Mouse (Mus musculus) T-helper 17 cell (primary cell): ENCODE measurements around the gene Rhbdd2.
"Not testable (repeated sequence)": the region's sequence is repeated elsewhere in the genome, so short reads cannot be mapped to it uniquely, and the experiment has no call there.

ENCODE experiments used
- in situ Hi-C, 2 experiments: fragments of 300-600 bp; cut with MboI, MseI; formaldehyde crosslinking; loops; 1 replicate in 1 of 2; 2 replicates in 1 of 2; pipeline ENCODE4 v1.15.1; 2025; ENCODE audit warnings: high pct_unique_total_duplicates in 2 of 2

Rhbdd2 gene

GRCm38 (mm10) chr5:135632117-135632796, at the start of gene Rhbdd2:
Rhbdd2 (plus strand) TSS chr5:135632618.
- in situ Hi-C loops, result loop anchor here in 1 of 2 experiments (5.0 kb wide), 1 partner anchor 55 kb away; no protein-coding TSS in a partner anchor

- in situ Hi-C loops, result loop anchor here in 1 of 2 experiments (10.0 kb wide), 1 partner anchor 161 kb away; no protein-coding TSS in a partner anchor
Observed at GRCm38 (mm10) chr5:135585691-135586090, 46.7 kb upstream of the Rhbdd2 start.

- in situ Hi-C loops, result loop anchor here in 1 of 2 experiments (10.0 kb wide), 1 partner anchor 163 kb away; no protein-coding TSS in a partner anchor
Observed at GRCm38 (mm10) chr5:135587764-135588163, 44.7 kb upstream of the Rhbdd2 start.

- in situ Hi-C loops, result loop anchor here in 1 of 2 experiments (10.0 kb wide), 1 partner anchor 165 kb away; no protein-coding TSS in a partner anchor
Observed at GRCm38 (mm10) chr5:135589996-135590784, 42.2 kb upstream of the Rhbdd2 start.

- in situ Hi-C loops, result not testable (repeated sequence)
Observed at GRCm38 (mm10) chr5:135604643-135605042, 27.8 kb upstream of the Rhbdd2 start.

GRCm38 (mm10) chr5:135606717-135607116, 25.7 kb upstream of the Rhbdd2 start:
- in situ Hi-C loops, result not testable (repeated sequence)

- in situ Hi-C loops, result no loop called here
Observed at GRCm38 (mm10) chr5:135607581-135607980, 24.8 kb upstream of the Rhbdd2 start.

GRCm38 (mm10) chr5:135609794-135610193, 22.6 kb upstream of the Rhbdd2 start:
- in situ Hi-C loops, result loop anchor here in 1 of 2 experiments (5.0 kb wide), 1 partner anchor 52 kb away; no protein-coding TSS in a partner anchor

GRCm38 (mm10) chr5:135619741-135620140, 12.7 kb upstream of the Rhbdd2 start:
- in situ Hi-C loops, result loop anchor here (5.0 kb wide), 3 partner anchors 143 to 238 kb away; no protein-coding TSS in a partner anchor

- in situ Hi-C loops, result no loop called here
Observed at GRCm38 (mm10) chr5:135620526-135620925, 11.9 kb upstream of the Rhbdd2 start.

- in situ Hi-C loops, result no loop called here
Observed at GRCm38 (mm10) chr5:135621725-135622124, 10.7 kb upstream of the Rhbdd2 start.

- in situ Hi-C loops, result no loop called here
Observed at GRCm38 (mm10) chr5:135623006-135623563, 9.3 kb upstream of the Rhbdd2 start.

- in situ Hi-C loops, result no loop called here
Observed at GRCm38 (mm10) chr5:135628916-135629315, 3.5 kb upstream of the Rhbdd2 start.

- in situ Hi-C loops, result no loop called here
Observed at GRCm38 (mm10) chr5:135629401-135629800, 3.0 kb upstream of the Rhbdd2 start.

GRCm38 (mm10) chr5:135630598-135630997, 1.8 kb upstream of the Rhbdd2 start:
- in situ Hi-C loops, result loop anchor here in 1 of 2 experiments (5.0 kb wide), 1 partner anchor 57 kb away; no protein-coding TSS in a partner anchor

GRCm38 (mm10) chr5:135632797-135633144, 353 bp downstream of the Rhbdd2 start:
- in situ Hi-C loops, result loop anchor here in 1 of 2 experiments (5.0 kb wide), 1 partner anchor 55 kb away; no protein-coding TSS in a partner anchor

- in situ Hi-C loops, result no loop called here
Observed at GRCm38 (mm10) chr5:135639760-135640458, 7.5 kb downstream of the Rhbdd2 start.

GRCm38 (mm10) chr5:135640459-135640789, 8.0 kb downstream of the Rhbdd2 start:
- in situ Hi-C loops, result no loop called here

GRCm38 (mm10) chr5:135641028-135641427, 8.6 kb downstream of the Rhbdd2 start:
- in situ Hi-C loops, result no loop called here

GRCm38 (mm10) chr5:135642686-135643551, 10.5 kb downstream of the Rhbdd2 start:
- in situ Hi-C loops, result no loop called here

- in situ Hi-C loops, result no loop called here
Observed at GRCm38 (mm10) chr5:135643552-135643842, 11.1 kb downstream of the Rhbdd2 start.
